Mouse (Mus musculus) cerebellum, adult 2 months (tissue): ENCODE measurements around the gene Bmpr2.

Experiments used
- CTCF ChIP-seq: fragments of 200-500 bp; IDR thresholded peaks from 2 replicates; pipeline ENCODE4 v1.5.1; 2011; ENCODE audit warnings: low read depth, mild to moderate bottlenecking, control low read depth, low read length, moderate library complexity, borderline replicate concordance; ENCODE audit not compliant: insufficient read depth
- POLR2A ChIP-seq: fragments of 200-500 bp; IDR thresholded peaks from 2 replicates; pipeline ENCODE4 v1.6.1; 2011; ENCODE audit warnings: low read length, control low read depth, borderline replicate concordance; ENCODE audit not compliant: insufficient read depth

- no peak for TF ChIP-seq POLR2A
- TF ChIP-seq CTCF = no peak
Measured at GRCm38 (mm10) chr1:59902634-59903033, 139.4 kb downstream of the Bmpr2 start.
